Mouse (Mus musculus) kidney, adult 2 months (tissue): ENCODE measurements around the gene Wfdc8.

Experiments
- CTCF ChIP-seq: fragments of 200-500 bp; conservative IDR thresholded peaks from 2 replicates; pipeline ENCODE4 v1.5.1; 2011; ENCODE audit warnings: low read depth, mild to moderate bottlenecking, control low read depth, low read length, moderate library complexity, mixed read lengths; ENCODE audit not compliant: insufficient read depth, insufficient read length
- POLR2A ChIP-seq: fragments of 200-500 bp; IDR thresholded peaks from one replicate; pipeline ENCODE4 v1.6.1; 2011; ENCODE audit warnings: low read depth, low read length, control low read depth

DNA sequence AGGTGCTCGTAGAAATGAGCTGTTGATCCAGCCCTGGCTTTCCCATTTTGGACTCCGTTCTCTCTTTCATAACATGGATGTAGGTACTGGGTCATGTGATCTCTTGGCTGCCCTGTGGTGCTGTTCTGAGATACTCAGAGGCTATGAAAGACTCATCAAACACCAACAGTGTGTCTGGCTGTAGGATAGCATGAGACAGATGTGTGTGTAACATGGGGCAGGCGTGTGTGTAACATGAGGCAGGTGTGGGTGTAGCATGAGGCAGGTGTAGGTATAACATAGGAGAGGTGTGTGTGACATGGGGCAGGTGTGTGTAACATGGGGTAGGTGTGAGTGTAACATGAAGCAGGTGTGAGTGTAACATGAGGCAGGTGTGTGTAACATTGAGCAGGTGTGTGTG lies 2.0 kb upstream of the Wfdc8 start:
- TF ChIP-seq CTCF (no peak), POLR2A (no peak)
